Mouse (Mus musculus): ENCODE measurements around the gene Cdk6.

The Cdk6 gene

GRCm38 (mm10) chr5:3554198-3554597 lies 212.9 kb downstream of the Cdk6 start:
- DNase-seq (ENCODE audit: low spot score in 2 of 2), result no peak

- no peak for DNase-seq (ENCODE audit: low spot score in 2 of 2)
Measured at GRCm38 (mm10) chr5:3571266-3571665, 230.0 kb downstream of the Cdk6 start, which contains the start of gene 1700109H08Rik. 1700109H08Rik (plus strand) TSS chr5:3571566.

- no peak for DNase-seq (ENCODE audit: low spot score in 2 of 2)
Measured at GRCm38 (mm10) chr5:3574825-3575224, 233.5 kb downstream of the Cdk6 start.

GRCm38 (mm10) chr5:3577939-3578338 lies 236.7 kb downstream of the Cdk6 start:
- DNase-seq (ENCODE audit: low spot score in 2 of 2), result no peak

GRCm38 (mm10) chr5:3579066-3579465 lies 237.8 kb downstream of the Cdk6 start:
- no peak for DNase-seq (ENCODE audit: low spot score in 2 of 2)
